Mouse (Mus musculus): ENCODE data around the gene Dsn1. TPM values are rescaled to one million over a fixed set of nuclear protein-coding genes. Genes with fewer than 3 reads are reported as not detected.
A peak's percentile ranks its signal among the peaks of the same experiment; 100 is the strongest.

The Dsn1 gene
- polyA plus RNA-seq, 1 experiment from 2014 or later: 27.7 TPM

DNA sequence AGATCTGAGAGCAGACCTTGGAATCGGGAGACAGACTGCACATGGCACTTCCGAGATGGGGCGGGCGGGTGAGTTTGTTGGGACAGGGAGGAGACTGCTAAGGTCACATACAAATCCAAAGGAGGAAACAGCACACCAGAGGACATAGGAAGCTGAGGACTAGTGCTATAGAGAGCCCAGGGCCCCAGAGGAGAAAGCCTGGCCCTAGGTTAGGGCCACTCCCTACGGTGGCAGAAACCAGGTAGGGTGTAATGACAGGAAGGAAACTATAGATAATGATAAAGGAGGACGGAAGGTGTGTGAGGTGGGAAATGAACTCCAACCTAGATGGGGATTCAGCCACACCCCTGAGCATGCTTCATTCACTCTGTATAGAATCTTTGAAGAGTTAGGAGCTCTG, 5.4 kb upstream of the Dsn1 start:
- H3K4me3 ChIP-seq (ENCODE audit: low read depth, low read length): no peak overlapping the region

DNA sequence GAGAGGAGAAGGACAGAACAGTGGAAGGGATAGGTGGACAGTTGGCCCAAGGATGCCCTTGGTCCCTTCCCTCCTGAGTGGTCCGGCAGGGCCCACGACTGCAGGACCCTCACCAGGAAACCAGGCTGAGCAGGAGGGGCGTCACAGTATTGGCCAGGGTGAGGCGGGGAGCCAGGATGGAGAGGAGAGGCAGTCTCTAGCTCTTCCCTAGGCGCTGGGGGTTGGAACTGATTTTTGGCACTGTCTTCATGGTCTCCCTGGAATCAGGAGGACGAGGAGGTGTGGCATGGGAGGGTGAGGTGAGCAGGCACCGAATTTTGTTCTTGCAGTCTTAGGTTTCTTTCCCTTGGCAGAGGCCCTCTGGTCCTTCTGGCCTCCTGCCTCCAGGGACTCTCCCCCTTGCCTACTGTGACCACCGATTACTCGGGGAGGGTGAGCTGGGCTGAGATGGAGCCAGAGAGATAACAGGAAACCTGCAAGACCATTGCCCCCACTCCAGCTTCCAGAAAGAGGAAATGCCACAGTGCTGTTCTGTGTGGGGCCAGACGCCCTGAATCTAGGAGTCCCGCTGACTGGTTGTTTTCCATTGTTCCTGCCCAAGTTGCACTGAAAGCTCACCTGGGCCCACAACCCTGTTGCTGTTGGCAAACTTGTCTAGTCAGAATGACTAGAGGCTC, 3.8 kb upstream of the Dsn1 start:
- no peaks in the 10 kb centered on the region for H3K9me3 ChIP-seq (replicated peaks; ENCODE audit: control insufficient read depth, low read length)
- H3K27ac ChIP-seq (ENCODE audit: low read depth, low read length): no peak overlapping the region
- peaks cover 31% of the 10 kb centered on the region for H3K36me3 ChIP-seq (ENCODE audit: control insufficient read depth, insufficient read depth, low read length)
- H3K4me3 ChIP-seq (ENCODE audit: low read depth, low read length): no peak overlapping the region
- H3K4me1 ChIP-seq (ENCODE audit: control insufficient read depth, insufficient read depth, low read length): peaks cover 10% of the 10 kb centered on the region; the same call in 1 of the 2 replicates
- H3K4me2 ChIP-seq (ENCODE audit: low read length): no peak overlapping the region
- DNase-seq (ENCODE audit: low spot score): no peak
- no peak overlapping the region for H3K9ac ChIP-seq (ENCODE audit: low read length)
- H3K27me3 ChIP-seq (replicated peaks; ENCODE audit: control insufficient read depth, insufficient read depth, low read length): no peaks in the 10 kb centered on the region
- 72% methylated on average over 11 of the region's 11 CpGs for WGBS
- ATAC-seq: no peak

More for the DNA sequence above, 5.4 kb upstream of the Dsn1 start:
- H3K36me3 ChIP-seq (ENCODE audit: control insufficient read depth, insufficient read depth, low read length): peaks cover 46% of the 10 kb centered on the region
- ATAC-seq (no peak), DNase-seq (ENCODE audit: low spot score) (no peak)
- no peak overlapping the region for H3K4me2 ChIP-seq (ENCODE audit: low read length)
- H3K27ac ChIP-seq (ENCODE audit: low read depth, low read length): no peak overlapping the region
- peaks cover 2% of the 10 kb centered on the region; the same call in 1 of the 2 replicates for H3K4me1 ChIP-seq (ENCODE audit: control insufficient read depth, insufficient read depth, low read length)
- 96% methylated on average over 6 of the region's 6 CpGs for WGBS
- no peaks in the 10 kb centered on the region for H3K27me3 ChIP-seq (replicated peaks; ENCODE audit: control insufficient read depth, insufficient read depth, low read length)
- H3K9me3 ChIP-seq (replicated peaks; ENCODE audit: control insufficient read depth, low read length): no peaks in the 10 kb centered on the region
- H3K9ac ChIP-seq (ENCODE audit: low read length): no peak overlapping the region

DNA sequence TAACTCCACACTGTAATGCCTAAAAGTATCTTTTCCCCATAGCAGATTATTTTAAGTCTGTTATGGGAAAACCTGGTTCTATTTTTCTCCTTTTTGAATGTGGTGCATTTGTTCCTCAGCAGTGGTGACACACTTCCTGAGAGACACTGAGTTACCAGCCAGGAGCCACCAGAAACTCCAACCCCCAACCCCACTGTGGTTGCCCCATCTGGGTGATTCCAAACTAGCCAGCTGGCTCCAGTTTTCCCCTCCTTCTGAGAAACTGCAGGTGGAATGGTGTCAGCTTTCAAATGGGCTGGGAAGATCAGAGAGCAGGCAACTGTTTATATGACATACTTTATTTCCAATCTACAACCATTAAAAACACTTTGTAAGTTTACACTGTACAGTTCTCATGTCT, 3.2 kb upstream of the Dsn1 start:
- H3K27me3 ChIP-seq (replicated peaks; ENCODE audit: control insufficient read depth, insufficient read depth, low read length): no peaks in the 10 kb centered on the region
- H3K4me1 ChIP-seq (ENCODE audit: control insufficient read depth, insufficient read depth, low read length): peaks cover 10% of the 10 kb centered on the region; the same call in 1 of the 2 replicates
- no peak for ATAC-seq
- H3K27ac ChIP-seq (ENCODE audit: low read depth, low read length): no peak overlapping the region
- no peak overlapping the region for H3K4me2 ChIP-seq (ENCODE audit: low read length)
- H3K4me3 ChIP-seq (ENCODE audit: low read depth, low read length): no peak overlapping the region
- H3K36me3 ChIP-seq (ENCODE audit: control insufficient read depth, insufficient read depth, low read length): peaks cover 25% of the 10 kb centered on the region
- no peak for DNase-seq (ENCODE audit: low spot score)
- no peak overlapping the region for H3K9ac ChIP-seq (ENCODE audit: low read length)
- H3K9me3 ChIP-seq (replicated peaks; ENCODE audit: control insufficient read depth, low read length): no peaks in the 10 kb centered on the region

DNA sequence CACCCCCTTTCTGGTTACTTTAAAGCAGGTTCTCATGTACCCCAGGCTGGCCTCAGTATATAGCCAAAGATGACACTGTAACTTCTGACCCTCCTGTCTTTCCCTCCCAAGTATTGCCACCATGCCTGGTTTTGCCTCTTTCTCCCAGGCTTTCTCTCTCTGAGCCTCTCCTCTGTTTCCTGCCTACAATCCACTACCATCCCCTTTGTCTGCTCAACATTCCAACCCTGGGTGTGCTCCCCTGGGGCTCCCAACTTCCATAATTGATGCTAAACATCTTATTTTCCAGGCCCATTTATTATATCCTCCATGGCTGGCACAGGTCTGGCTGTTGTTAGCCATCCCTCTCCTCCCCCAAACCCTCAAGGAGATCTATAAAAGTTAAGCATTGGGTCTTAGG, 1.6 kb upstream of the Dsn1 start:
- H3K4me1 ChIP-seq (ENCODE audit: control insufficient read depth, insufficient read depth, low read length): peaks cover 10% of the 10 kb centered on the region; the same call in 1 of the 2 replicates
- H3K4me3 ChIP-seq (ENCODE audit: low read depth, low read length): no peak overlapping the region
- no peak for ATAC-seq
- H3K4me2 ChIP-seq (ENCODE audit: low read length): no peak overlapping the region
- H3K36me3 ChIP-seq (ENCODE audit: control insufficient read depth, insufficient read depth, low read length): peaks cover 24% of the 10 kb centered on the region
- no peaks in the 10 kb centered on the region for H3K27me3 ChIP-seq (replicated peaks; ENCODE audit: control insufficient read depth, insufficient read depth, low read length)
- H3K9me3 ChIP-seq (replicated peaks; ENCODE audit: control insufficient read depth, low read length): no peaks in the 10 kb centered on the region
- H3K27ac ChIP-seq (ENCODE audit: low read depth, low read length): no peak overlapping the region
- DNase-seq (ENCODE audit: low spot score): no peak
- no peak overlapping the region for H3K9ac ChIP-seq (ENCODE audit: low read length)

- H3K4me2 ChIP-seq (ENCODE audit: low read length): peak overlapping the region; percentile 89
- H3K9me3 ChIP-seq (replicated peaks; ENCODE audit: control insufficient read depth, low read length): no peaks in the 10 kb centered on the region
- H3K4me3 ChIP-seq (ENCODE audit: low read depth, low read length): peak overlapping the region; percentile 60
- H3K36me3 ChIP-seq (ENCODE audit: control insufficient read depth, insufficient read depth, low read length): peaks cover 21% of the 10 kb centered on the region; the same call in 1 of the 2 replicates
- no peak for DNase-seq (ENCODE audit: low spot score)
- H3K27me3 ChIP-seq (replicated peaks; ENCODE audit: control insufficient read depth, insufficient read depth, low read length): no peaks in the 10 kb centered on the region
- 19% methylated on average over 5 of the region's 5 CpGs for whole genome bisulfite sequencing
- peaks cover 10% of the 10 kb centered on the region; the same call in 1 of the 2 replicates for H3K4me1 ChIP-seq (ENCODE audit: control insufficient read depth, insufficient read depth, low read length)
- H3K27ac ChIP-seq (ENCODE audit: low read depth, low read length): no peak overlapping the region
- peak; percentile 49 for ATAC-seq
- H3K9ac ChIP-seq (ENCODE audit: low read length): peak overlapping the region; percentile 67
Observed at GRCm38 (mm10) chr2:157007234-157007596, 261 bp upstream of the Dsn1 start.

GRCm38 (mm10) chr2:157002321-157002720, 4.6 kb downstream of the Dsn1 start:
- Histone ChIP-seq H3K4me2 (ENCODE audit: low read length) (no peak overlapping the region), H3K9me3 (replicated peaks; ENCODE audit: control insufficient read depth, low read length) (no peaks in the 10 kb centered on the region), H3K4me3 (ENCODE audit: low read depth, low read length) (no peak overlapping the region), H3K27me3 (replicated peaks; ENCODE audit: control insufficient read depth, insufficient read depth, low read length) (no peaks in the 10 kb centered on the region), H3K4me1 (ENCODE audit: control insufficient read depth, insufficient read depth, low read length) (peaks cover 7% of the 10 kb centered on the region; the same call in 1 of the 2 replicates), H3K36me3 (ENCODE audit: control insufficient read depth, insufficient read depth, low read length) (peaks cover 37% of the 10 kb centered on the region), H3K9ac (ENCODE audit: low read length) (no peak overlapping the region), H3K27ac (ENCODE audit: low read depth, low read length) (no peak overlapping the region)
- DNase-seq (ENCODE audit: low spot score) (no peak), ATAC-seq (no peak)
- WGBS: 92% methylated on average over 4 of the region's 4 CpGs

DNA sequence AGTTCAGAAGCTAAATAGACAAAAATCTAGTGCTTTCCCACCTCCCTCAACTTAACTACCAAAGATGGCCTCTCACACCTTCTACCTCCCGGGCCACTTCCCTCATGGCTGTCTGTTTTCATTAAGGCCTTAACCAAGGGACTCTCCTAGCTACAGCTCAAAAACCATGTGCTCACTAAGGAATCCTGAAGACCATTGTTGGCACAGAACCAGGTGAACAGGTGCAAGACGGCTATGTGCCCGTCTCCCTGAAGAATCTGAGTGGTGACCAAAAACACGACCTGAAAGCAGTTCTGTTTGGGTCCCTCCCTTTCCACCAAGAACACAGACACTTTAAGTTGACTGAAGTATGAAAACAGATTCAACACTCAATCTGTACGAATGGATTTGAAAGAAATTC, 8.7 kb downstream of the Dsn1 start:
- H3K36me3 ChIP-seq (ENCODE audit: control insufficient read depth, insufficient read depth, low read length): peaks cover 50% of the 10 kb centered on the region
- 84% methylated on average over 5 of the region's 5 CpGs for WGBS

DNA sequence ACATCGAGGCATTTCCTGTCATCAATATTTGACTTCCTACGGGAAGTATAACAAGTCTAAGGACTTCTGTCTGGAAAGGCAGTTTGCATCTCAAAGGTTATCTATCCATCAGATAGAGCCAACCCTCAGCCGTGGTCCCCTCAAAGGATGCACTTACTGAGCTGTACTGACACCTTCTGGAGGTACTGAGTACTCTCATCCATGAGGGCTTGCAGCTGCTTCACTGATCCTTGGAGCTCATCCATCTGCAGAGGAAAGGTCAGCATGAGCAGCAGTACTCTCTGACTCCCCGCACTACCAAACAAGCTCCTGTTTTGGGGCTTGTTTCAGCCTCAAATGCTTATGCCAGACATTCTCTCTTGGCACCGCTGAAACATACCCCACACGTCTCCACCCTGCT, 10.4 kb downstream of the Dsn1 start:
- H3K4me2 ChIP-seq (ENCODE audit: low read length): no peak overlapping the region
- no peak overlapping the region for H3K9ac ChIP-seq (ENCODE audit: low read length)
- H3K4me1 ChIP-seq (ENCODE audit: control insufficient read depth, insufficient read depth, low read length): no peaks in the 10 kb centered on the region
- H3K27me3 ChIP-seq (replicated peaks; ENCODE audit: control insufficient read depth, insufficient read depth, low read length): no peaks in the 10 kb centered on the region
- no peaks in the 10 kb centered on the region for H3K9me3 ChIP-seq (replicated peaks; ENCODE audit: control insufficient read depth, low read length)
- 75% methylated on average over 6 of the region's 6 CpGs for WGBS
- H3K36me3 ChIP-seq (ENCODE audit: control insufficient read depth, insufficient read depth, low read length): peaks cover 46% of the 10 kb centered on the region
- ATAC-seq: no peak
- peak; percentile 67 for DNase-seq (ENCODE audit: low spot score)
- no peak overlapping the region for H3K4me3 ChIP-seq (ENCODE audit: low read depth, low read length)
- no peak overlapping the region for H3K27ac ChIP-seq (ENCODE audit: low read depth, low read length)

More for the DNA sequence above, 8.7 kb downstream of the Dsn1 start:
- no peaks in the 10 kb centered on the region for H3K9me3 ChIP-seq (replicated peaks; ENCODE audit: control insufficient read depth, low read length)
- no peaks in the 10 kb centered on the region for H3K27me3 ChIP-seq (replicated peaks; ENCODE audit: control insufficient read depth, insufficient read depth, low read length)
- H3K9ac ChIP-seq (ENCODE audit: low read length): no peak overlapping the region
- no peak for DNase-seq (ENCODE audit: low spot score)
- no peak overlapping the region for H3K27ac ChIP-seq (ENCODE audit: low read depth, low read length)
- ATAC-seq: no peak
- H3K4me1 ChIP-seq (ENCODE audit: control insufficient read depth, insufficient read depth, low read length): no peaks in the 10 kb centered on the region
- no peak overlapping the region for H3K4me2 ChIP-seq (ENCODE audit: low read length)
- H3K4me3 ChIP-seq (ENCODE audit: low read depth, low read length): no peak overlapping the region

DNA sequence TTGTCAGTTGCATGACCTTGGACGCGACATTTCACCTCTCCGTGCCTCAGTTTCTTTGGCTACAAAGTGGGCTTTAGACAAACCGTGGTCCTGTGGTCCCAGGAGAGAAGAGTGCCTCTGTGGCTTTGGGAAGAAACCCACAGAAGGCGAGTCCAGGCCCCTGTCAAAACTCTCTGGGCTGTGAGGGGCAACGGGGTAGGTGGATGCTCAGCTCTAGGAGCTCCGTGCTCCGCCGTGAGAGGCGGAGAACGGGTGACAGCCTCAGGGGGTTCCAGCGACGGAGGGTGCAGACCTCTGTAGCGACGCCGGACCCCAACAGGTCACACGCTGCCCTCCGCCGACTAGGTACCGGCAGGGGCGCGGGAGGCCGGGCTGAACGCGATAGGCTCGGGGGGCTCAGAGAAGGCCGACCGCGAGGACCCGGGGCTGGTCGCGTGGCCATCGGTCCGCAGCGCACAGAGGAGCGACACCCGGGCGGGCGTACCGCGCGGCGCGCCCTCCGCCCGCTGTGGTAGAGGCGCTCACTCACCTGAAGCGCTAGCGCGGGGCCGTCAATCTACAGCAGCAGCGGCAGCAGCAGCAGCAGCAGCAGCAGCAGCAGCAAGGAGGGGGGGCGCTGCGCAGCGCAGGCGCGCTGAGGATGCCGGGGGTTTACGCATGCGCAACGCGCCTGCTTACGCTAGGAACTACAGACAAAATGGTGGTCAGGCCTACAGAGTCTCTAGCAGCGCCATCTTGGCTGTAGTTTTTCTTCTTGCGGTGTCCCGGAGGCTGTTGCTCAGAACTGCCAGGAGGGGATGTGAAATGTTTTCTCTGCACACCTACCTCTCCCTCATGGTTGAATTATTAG, 15.3 kb downstream of the Dsn1 start, which contains the start of gene Ndrg3:
Gene Ndrg3, minus strand, starts transcription at position 587 of the 850 bp plus-strand sequence.
- DNase-seq (ENCODE audit: low spot score) (peak; percentile 99), ATAC-seq (peak; percentile 98)
- H3K4me2 ChIP-seq (ENCODE audit: low read length): peak within 1 kb of the TSS; percentile 93
- WGBS: under 1% methylated on average over 54 of the region's 66 CpGs
- H3K27ac ChIP-seq (ENCODE audit: low read depth, low read length): peak within 1 kb of the TSS; percentile 57; the same call in 1 of the 2 replicates
- peak within 1 kb of the TSS; percentile 88 for H3K9ac ChIP-seq (ENCODE audit: low read length)
- H3K9me3 ChIP-seq (replicated peaks; ENCODE audit: control insufficient read depth, low read length): no peaks in the 10 kb centered on the region
- peak within 1 kb of the TSS; percentile 88 for H3K4me3 ChIP-seq (ENCODE audit: low read depth, low read length)
- H3K36me3 ChIP-seq (ENCODE audit: control insufficient read depth, insufficient read depth, low read length): peaks cover 23% of the 10 kb centered on the region
- peaks cover 11% of the 10 kb centered on the region; the same call in 1 of the 2 replicates for H3K4me1 ChIP-seq (ENCODE audit: control insufficient read depth, insufficient read depth, low read length)
- no peaks in the 10 kb centered on the region for H3K27me3 ChIP-seq (replicated peaks; ENCODE audit: control insufficient read depth, insufficient read depth, low read length)

Data from forebrain, embryonic 14.5 days (tissue).